Mouse (Mus musculus) intestine, embryonic 15.5 days (tissue): Measurements from ENCODE around the gene E2f4. TPM values are rescaled to one million over a fixed set of nuclear protein-coding genes. Genes with fewer than 3 reads are reported as not detected.
A peak's percentile ranks its signal among the peaks of the same experiment; 100 is the strongest.

Experiments used
- ATAC-seq: fragments of 200-750 bp; cut with Nextera tagmentation; 2 replicates; pipeline ENCODE4 v1.8.0; 2017; ENCODE audit warnings: moderate TSS enrichment, moderate library complexity
- H3K27ac ChIP-seq: fragments of 300-500 bp; sonication (generic); 2 replicates; pipeline ENCODE4 v1.5.1; 2015; ENCODE audit warnings: mild to moderate bottlenecking, inconsistent platforms
- H3K27me3 ChIP-seq: fragments of 300-500 bp; sonication (generic); replicated peaks from 2 replicates; pipeline ENCODE4 v1.6.1; 2015; ENCODE audit warnings: inconsistent platforms
- H3K36me3 ChIP-seq: fragments of 300-500 bp; sonication (generic); 2 replicates; pipeline ENCODE4 v1.6.1; 2015; ENCODE audit warnings: inconsistent platforms
- H3K4me1 ChIP-seq: fragments of 300-500 bp; sonication (generic); replicated peaks from 2 replicates; pipeline ENCODE4 v1.6.1; 2015; ENCODE audit warnings: inconsistent platforms
- H3K4me2 ChIP-seq: fragments of 300-500 bp; sonication (generic); replicated peaks from 2 replicates; pipeline ENCODE4 v1.6.1; 2015; ENCODE audit warnings: mild to moderate bottlenecking, inconsistent platforms
- H3K4me3 ChIP-seq: fragments of 300-500 bp; sonication (generic); replicated peaks from 2 replicates; pipeline ENCODE4 v1.5.1; 2015; ENCODE audit warnings: inconsistent platforms
- H3K9ac ChIP-seq: fragments of 300-500 bp; sonication (generic); 2 replicates; pipeline ENCODE4 v1.6.1; 2015; ENCODE audit warnings: inconsistent platforms
- H3K9me3 ChIP-seq: fragments of 300-500 bp; sonication (generic); 2 replicates; pipeline ENCODE4 v1.6.1; 2016; ENCODE audit warnings: inconsistent platforms
- WGBS: fragments of 180-500 bp; shearing (Covaris S2); methylation state at CpG from one replicate; pipeline ENCODE4 v1.1.7; 2015; 5-methylcytosine and 5-hydroxymethylcytosine counted together
- polyA plus RNA-seq: library from polyadenylated mRNA; unstranded; fragments of >200 nt; fragmentation: Nextera tagmentation; extraction: Ambion mirVana; gene quantifications from 2 replicates; pipeline ENCODE4 v1.2.1, GENCODE M21; 2015

The E2f4 gene
- polyA plus RNA-seq, 1 experiment from 2014 or later: 84.9 TPM

DNA sequence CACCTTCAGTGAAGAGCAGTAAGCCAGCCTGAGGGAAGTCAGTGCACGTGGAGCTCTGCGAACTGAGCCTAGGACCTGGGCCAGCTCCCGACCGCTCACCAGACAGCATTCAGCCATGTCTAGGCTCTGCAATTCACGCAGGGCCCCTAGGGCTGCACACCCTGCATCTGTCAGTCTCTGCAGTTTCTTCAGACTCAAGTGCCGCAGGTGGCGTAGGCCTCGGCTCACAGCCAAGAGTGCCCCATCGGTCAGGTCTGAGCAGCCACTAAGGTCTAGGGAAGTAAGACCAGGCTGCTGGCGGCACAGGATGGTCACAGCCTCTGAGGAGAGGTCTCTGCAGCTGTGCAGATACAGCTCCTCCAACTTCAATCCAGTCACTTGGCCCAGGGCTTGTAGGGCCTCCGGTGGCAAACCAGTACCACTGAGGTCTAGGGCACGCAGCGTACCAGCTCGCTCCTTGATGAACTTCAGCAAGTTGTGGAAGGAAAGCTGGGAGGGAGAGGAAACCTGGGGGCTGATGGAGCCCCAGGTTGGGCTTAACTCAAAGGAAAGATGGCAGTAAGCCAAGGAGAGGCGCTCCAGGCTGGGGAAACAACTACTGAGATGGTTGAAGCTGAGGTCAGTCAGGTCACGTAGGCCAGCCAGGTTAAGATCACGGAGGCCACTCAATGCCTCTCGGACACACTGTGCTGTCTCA lies 17.8 kb downstream of the E2f4 start:
- peaks cover 30% of the 10 kb centered on the region for H3K36me3 ChIP-seq
- no peaks in the 10 kb centered on the region for H3K4me1 ChIP-seq
- no peak overlapping the region for H3K4me2 ChIP-seq
- ATAC-seq: no peak
- H3K9me3 ChIP-seq: no peaks in the 10 kb centered on the region
- 89% methylated on average over 18 of the region's 18 CpGs for WGBS
- H3K27me3 ChIP-seq: no peaks in the 10 kb centered on the region
- no peak overlapping the region for H3K9ac ChIP-seq
- no peak overlapping the region for H3K27ac ChIP-seq
- H3K4me3 ChIP-seq: no peak overlapping the region

DNA sequence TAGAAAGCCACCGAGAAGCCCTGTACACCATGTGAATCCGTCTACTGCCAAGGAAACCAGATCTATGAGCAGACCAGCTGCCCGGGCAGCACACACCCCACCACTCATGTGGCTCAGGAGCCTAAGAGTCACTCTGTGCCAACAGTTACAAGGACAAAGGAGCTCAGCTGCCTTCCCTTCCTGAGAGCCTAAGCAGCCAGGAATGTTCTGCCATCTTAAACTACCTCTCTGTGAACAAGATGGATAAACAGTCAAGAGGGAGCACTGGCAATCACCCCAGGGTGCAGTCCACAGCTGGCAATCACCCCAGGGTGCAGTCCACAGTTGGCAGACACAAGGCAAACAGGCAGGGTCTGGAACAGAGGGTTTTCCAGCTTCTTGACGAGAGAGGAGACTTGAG lies 20.5 kb downstream of the E2f4 start:
- Histone ChIP-seq H3K27me3 (no peaks in the 10 kb centered on the region), H3K27ac (no peak overlapping the region), H3K9ac (no peak overlapping the region), H3K36me3 (peaks cover 24% of the 10 kb centered on the region), H3K4me1 (no peaks in the 10 kb centered on the region), H3K4me2 (no peak overlapping the region), H3K9me3 (no peaks in the 10 kb centered on the region), H3K4me3 (no peak overlapping the region)
- no peak for ATAC-seq
- 84% methylated on average over 4 of the region's 4 CpGs for WGBS

DNA sequence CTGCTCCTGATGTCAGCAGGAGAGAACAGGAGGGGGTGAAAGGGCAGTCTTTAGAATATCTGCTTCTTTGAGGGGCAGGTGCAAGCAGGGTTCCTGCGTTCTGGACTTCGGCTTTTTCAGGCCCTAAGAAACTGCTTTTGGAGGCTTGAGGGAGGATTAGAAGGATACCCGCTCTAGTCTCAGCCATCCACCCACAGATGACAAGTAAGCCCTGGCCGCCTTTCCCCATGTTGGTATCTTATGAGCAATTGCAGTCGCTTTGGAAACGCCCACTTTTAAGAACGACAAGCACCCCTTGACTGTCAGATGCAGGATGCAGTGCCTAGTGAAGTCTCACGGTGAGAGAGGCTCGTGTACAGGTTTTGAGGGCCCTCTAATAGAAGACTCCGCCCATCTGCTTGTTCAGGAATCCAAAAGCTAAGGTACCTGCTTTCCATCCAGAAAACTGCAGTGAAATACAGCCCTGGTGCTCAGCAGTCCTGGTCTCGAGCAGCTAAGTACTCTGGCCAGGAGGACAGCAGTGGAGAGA lies 21.3 kb downstream of the E2f4 start:
- Histone ChIP-seq H3K4me3 (no peak overlapping the region), H3K36me3 (peaks cover 18% of the 10 kb centered on the region), H3K27ac (no peak overlapping the region), H3K4me2 (no peak overlapping the region), H3K9me3 (no peaks in the 10 kb centered on the region), H3K4me1 (no peaks in the 10 kb centered on the region), H3K27me3 (no peaks in the 10 kb centered on the region), H3K9ac (no peak overlapping the region)
- WGBS: 83% methylated on average over 11 of the region's 11 CpGs
- ATAC-seq: no peak

DNA sequence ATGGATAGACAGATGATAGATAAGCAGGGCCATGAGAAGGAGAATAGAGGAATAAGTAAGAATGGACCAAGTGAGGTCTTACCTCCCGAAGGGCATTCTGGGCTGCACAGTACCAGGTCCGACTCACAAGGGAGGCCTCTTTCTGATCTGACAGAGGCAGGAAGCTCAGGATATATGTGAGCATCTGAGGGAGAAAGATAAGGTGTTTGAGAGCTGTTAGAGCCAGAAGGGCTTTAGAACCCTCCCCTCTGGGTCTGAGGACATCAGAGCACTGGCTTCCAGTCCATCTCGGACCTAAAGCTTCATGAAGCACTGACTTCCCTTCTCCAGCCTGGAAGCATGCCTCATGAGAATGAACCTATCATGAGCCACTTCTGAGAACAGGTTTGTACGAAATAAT lies 25.7 kb downstream of the E2f4 start:
- Histone ChIP-seq H3K9ac (no peak overlapping the region), H3K36me3 (peaks cover 4% of the 10 kb centered on the region; the same call in 1 of the 2 replicates), H3K4me3 (no peak overlapping the region), H3K27me3 (no peaks in the 10 kb centered on the region), H3K27ac (no peak overlapping the region), H3K9me3 (no peaks in the 10 kb centered on the region), H3K4me1 (peaks cover 15% of the 10 kb centered on the region), H3K4me2 (no peak overlapping the region)
- whole genome bisulfite sequencing: 87% methylated on average over 4 of the region's 4 CpGs
- ATAC-seq: no peak

DNA sequence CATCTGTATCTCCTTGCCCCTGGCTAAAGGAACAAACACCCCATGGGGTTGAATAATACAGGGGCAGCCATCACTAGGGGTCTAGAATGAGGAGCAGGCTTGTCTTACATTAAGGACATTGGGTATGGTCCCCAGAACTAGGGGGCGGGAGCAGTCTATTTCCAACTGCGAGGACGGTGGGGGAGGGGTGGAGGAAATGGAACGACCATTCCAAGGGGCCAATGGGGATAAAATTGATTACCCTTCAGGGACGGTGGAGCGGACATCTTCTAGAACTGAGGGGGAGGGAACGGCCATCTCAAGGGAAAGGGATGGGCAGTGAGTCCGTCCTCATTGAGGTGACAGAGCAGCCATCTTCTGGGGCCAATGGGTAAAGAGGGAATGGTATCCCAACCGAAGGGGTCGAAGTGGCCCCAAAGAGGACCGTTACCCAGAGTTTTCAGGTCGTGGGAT lies 28.2 kb downstream of the E2f4 start:
- H3K9me3 ChIP-seq: no peaks in the 10 kb centered on the region
- H3K27ac ChIP-seq: peak overlapping the region; percentile 86; the same call in 1 of the 2 replicates
- 0% methylated on average over 12 of the region's 12 CpGs for WGBS
- H3K4me1 ChIP-seq: peaks cover 22% of the 10 kb centered on the region
- H3K27me3 ChIP-seq: no peaks in the 10 kb centered on the region
- ATAC-seq: no peak
- H3K4me3 ChIP-seq: peak overlapping the region; percentile 68
- peaks cover 27% of the 10 kb centered on the region for H3K36me3 ChIP-seq
- peak overlapping the region; percentile 79 for H3K9ac ChIP-seq
- peak overlapping the region; percentile 74 for H3K4me2 ChIP-seq

- Histone ChIP-seq H3K4me2 (peak within 1 kb of the TSS; percentile 74), H3K4me1 (peaks cover 22% of the 10 kb centered on the region), H3K4me3 (peak within 1 kb of the TSS; percentile 68), H3K9me3 (no peaks in the 10 kb centered on the region), H3K27me3 (no peaks in the 10 kb centered on the region), H3K27ac (peak within 1 kb of the TSS; percentile 86), H3K9ac (peak within 1 kb of the TSS; percentile 79), H3K36me3 (peaks cover 31% of the 10 kb centered on the region)
- peak; percentile 94 for ATAC-seq
- WGBS: under 1% methylated on average over 36 of the region's 36 CpGs
These were observed 28.7 kb downstream of the E2f4 start, which contains the start of the genes Lrrc29 and Tmem208 for GRCm38 (mm10) chr8:105326141-105326672. TSS of gene Lrrc29 (minus strand) at chr8:105326278. TSS of gene Tmem208 (plus strand) at chr8:105326354.

GRCm38 (mm10) chr8:105326968-105327367 lies 29.5 kb downstream of the E2f4 start:
- peak overlapping the region; percentile 74 for H3K4me2 ChIP-seq
- WGBS: 32% methylated on average over 6 of the region's 6 CpGs
- no peak for ATAC-seq
- peak overlapping the region; percentile 86; the same call in 1 of the 2 replicates for H3K27ac ChIP-seq
- peaks cover 26% of the 10 kb centered on the region for H3K4me1 ChIP-seq
- no peaks in the 10 kb centered on the region for H3K27me3 ChIP-seq
- H3K9ac ChIP-seq: peak overlapping the region; percentile 74
- H3K4me3 ChIP-seq: peak overlapping the region; percentile 68
- peaks cover 39% of the 10 kb centered on the region for H3K36me3 ChIP-seq
- H3K9me3 ChIP-seq: no peaks in the 10 kb centered on the region

- H3K4me3 ChIP-seq: no peak overlapping the region
- no peak overlapping the region for H3K9ac ChIP-seq
- no peaks in the 10 kb centered on the region for H3K9me3 ChIP-seq
- H3K36me3 ChIP-seq: peaks cover 54% of the 10 kb centered on the region
- H3K27me3 ChIP-seq: no peaks in the 10 kb centered on the region
- 86% methylated on average over 12 of the region's 12 CpGs for WGBS
- peaks cover 23% of the 10 kb centered on the region for H3K4me1 ChIP-seq
- H3K27ac ChIP-seq: no peak overlapping the region
- ATAC-seq: no peak
- no peak overlapping the region for H3K4me2 ChIP-seq
These were observed 32.9 kb downstream of the E2f4 start for GRCm38 (mm10) chr8:105330325-105330724.

DNA sequence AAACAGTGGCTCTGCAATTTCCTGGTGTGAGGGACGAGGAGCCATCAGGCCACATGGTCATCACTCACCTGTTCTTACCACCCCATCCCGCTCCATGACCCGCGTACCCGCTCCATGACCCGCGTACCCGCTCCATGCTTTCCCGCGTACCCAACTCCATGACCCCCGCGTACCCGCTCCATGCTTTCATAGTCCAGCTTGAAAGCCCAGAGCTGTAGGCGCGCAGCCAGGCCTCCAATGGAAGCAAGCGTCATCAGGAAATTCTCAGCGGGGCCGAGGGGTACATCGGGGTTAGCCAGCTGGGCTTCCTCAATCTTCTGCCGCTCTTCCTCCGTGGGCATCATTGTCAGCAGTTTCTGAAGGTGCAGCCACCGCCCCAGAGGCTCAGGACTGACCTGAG lies 34.0 kb downstream of the E2f4 start:
- no peak overlapping the region for H3K4me2 ChIP-seq
- no peaks in the 10 kb centered on the region for H3K27me3 ChIP-seq
- ATAC-seq: no peak
- peaks cover 63% of the 10 kb centered on the region for H3K36me3 ChIP-seq
- H3K27ac ChIP-seq: no peak overlapping the region
- no peak overlapping the region for H3K4me3 ChIP-seq
- WGBS: 94% methylated on average over 22 of the region's 22 CpGs
- no peak overlapping the region for H3K9ac ChIP-seq
- H3K9me3 ChIP-seq: no peaks in the 10 kb centered on the region
- H3K4me1 ChIP-seq: peaks cover 21% of the 10 kb centered on the region

DNA sequence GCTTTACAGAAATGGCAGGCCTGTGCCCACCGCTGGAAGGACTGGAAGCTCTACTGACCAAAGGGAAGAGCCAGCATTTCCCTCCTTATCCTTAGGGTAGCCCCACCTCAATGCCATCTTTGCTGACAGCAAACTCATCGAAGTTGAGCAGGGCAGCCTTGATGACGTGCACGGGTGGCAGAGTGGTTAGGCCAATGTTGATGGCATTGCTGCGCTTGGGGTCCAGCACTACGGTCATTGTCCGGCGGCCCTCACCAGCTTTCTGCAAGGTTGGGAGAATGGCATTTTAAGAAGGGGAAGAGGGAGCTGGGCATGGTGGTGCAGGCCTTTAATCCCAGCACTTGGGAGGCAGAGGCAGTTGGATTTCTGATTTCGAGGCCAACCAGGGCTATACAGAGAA lies 34.5 kb downstream of the E2f4 start:
- Histone ChIP-seq H3K9me3 (no peaks in the 10 kb centered on the region), H3K27me3 (no peaks in the 10 kb centered on the region), H3K9ac (no peak overlapping the region), H3K4me2 (no peak overlapping the region), H3K4me1 (peaks cover 19% of the 10 kb centered on the region), H3K4me3 (no peak overlapping the region), H3K36me3 (peaks cover 67% of the 10 kb centered on the region), H3K27ac (no peak overlapping the region)
- WGBS: 94% methylated on average over 9 of the region's 9 CpGs
- no peak for ATAC-seq

DNA sequence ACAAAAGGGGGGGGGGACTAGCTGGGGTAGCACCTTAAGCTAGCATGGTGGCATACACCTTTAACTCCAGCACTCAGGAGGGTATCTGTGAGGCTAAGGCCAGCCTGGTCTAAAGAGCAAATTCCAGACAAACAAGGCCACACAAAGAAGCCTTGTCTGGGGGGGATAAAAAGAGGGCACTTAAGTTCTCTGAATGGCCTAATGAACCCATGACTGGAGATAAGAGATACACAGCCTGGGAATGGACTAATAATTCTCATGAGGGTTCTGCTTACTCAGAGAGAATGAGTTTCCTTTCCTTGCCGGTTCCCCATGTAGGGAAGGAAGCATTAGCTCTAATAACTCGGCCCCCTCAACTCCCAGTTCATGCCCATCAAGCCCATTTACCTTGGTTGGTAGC lies 35.1 kb downstream of the E2f4 start:
- Histone ChIP-seq H3K27me3 (no peaks in the 10 kb centered on the region), H3K27ac (peak overlapping the region; percentile 71), H3K36me3 (peaks cover 67% of the 10 kb centered on the region), H3K4me3 (no peak overlapping the region), H3K9ac (no peak overlapping the region), H3K4me1 (peaks cover 14% of the 10 kb centered on the region), H3K4me2 (no peak overlapping the region), H3K9me3 (no peaks in the 10 kb centered on the region)
- peak; percentile 83 for ATAC-seq
- 32% methylated on average over 2 of the region's 2 CpGs for WGBS

GRCm38 (mm10) chr8:105336373-105337130 lies 39.1 kb downstream of the E2f4 start:
- no peak overlapping the region for H3K4me2 ChIP-seq
- no peaks in the 10 kb centered on the region for H3K27me3 ChIP-seq
- no peak overlapping the region for H3K27ac ChIP-seq
- peaks cover 32% of the 10 kb centered on the region for H3K36me3 ChIP-seq
- H3K4me1 ChIP-seq: peaks cover 25% of the 10 kb centered on the region
- H3K9ac ChIP-seq: no peak overlapping the region
- H3K4me3 ChIP-seq: no peak overlapping the region
- ATAC-seq: no peak
- 64% methylated on average over 32 of the region's 32 CpGs for WGBS
- H3K9me3 ChIP-seq: no peaks in the 10 kb centered on the region
